Mouse (Mus musculus) limb, embryonic 12.5 days (tissue): ENCODE measurements around the gene Dnm1. TPM values are rescaled to one million over a fixed set of nuclear protein-coding genes. Genes with fewer than 3 reads are reported as not detected.
A peak's percentile ranks its signal among the peaks of the same experiment; 100 is the strongest.
"Not testable (repeated sequence)": the region's sequence is repeated elsewhere in the genome, so short reads cannot be mapped to it uniquely, and the experiment has no call there.

Experiments used
- ATAC-seq: fragments of 200-750 bp; cut with Nextera tagmentation; 2 replicates; pipeline ENCODE4 v1.8.0; 2017; ENCODE audit warnings: low read depth, moderate TSS enrichment; ENCODE audit not compliant: insufficient number of reproducible peaks, insufficient read depth, low FRiP score, low TSS enrichment
- H3K27ac ChIP-seq: fragments of 300-500 bp; sonication (generic); 2 replicates; pipeline ENCODE4 v1.5.1; 2016; ENCODE audit warnings: mild to moderate bottlenecking, moderate library complexity
- H3K27me3 ChIP-seq: fragments of 300-500 bp; sonication (generic); 2 replicates; pipeline ENCODE4 v1.6.1; 2016; ENCODE audit warnings: mild to moderate bottlenecking, moderate library complexity
- H3K36me3 ChIP-seq: fragments of 300-500 bp; sonication (generic); 2 replicates; pipeline ENCODE4 v1.6.1; 2016; ENCODE audit warnings: mild to moderate bottlenecking, moderate library complexity
- H3K4me1 ChIP-seq: fragments of 300-500 bp; sonication (generic); replicated peaks from 2 replicates; pipeline ENCODE4 v1.6.1; 2016
- H3K4me2 ChIP-seq: fragments of 300-500 bp; sonication (generic); 2 replicates; pipeline ENCODE4 v1.6.1; 2016; ENCODE audit warnings: mild to moderate bottlenecking, moderate library complexity
- H3K4me3 ChIP-seq: fragments of 300-500 bp; sonication (generic); replicated peaks from 2 replicates; pipeline ENCODE4 v1.5.1; 2016; ENCODE audit warnings: mild to moderate bottlenecking
- H3K9ac ChIP-seq: fragments of 300-500 bp; sonication (generic); replicated peaks from 2 replicates; pipeline ENCODE4 v1.6.1; 2016; ENCODE audit warnings: mild to moderate bottlenecking, moderate library complexity
- H3K9me3 ChIP-seq: fragments of 300-500 bp; sonication (generic); 2 replicates; pipeline ENCODE4 v1.6.1; 2016; ENCODE audit warnings: mild to moderate bottlenecking, moderate library complexity
- WGBS: fragments of 180-500 bp; shearing (Covaris S2); methylation state at CpG from one replicate; pipeline ENCODE4 v1.1.7; 2016; 5-methylcytosine and 5-hydroxymethylcytosine counted together
- polyA plus RNA-seq: library from polyadenylated mRNA; unstranded; fragments of >200 nt; fragmentation: Nextera tagmentation; extraction: Ambion mirVana; gene quantifications from 2 replicates; pipeline ENCODE4 v1.2.1, GENCODE M21; 2016

The Dnm1 gene
- polyA plus RNA-seq, 1 experiment from 2014 or later: 38.8 TPM

DNA sequence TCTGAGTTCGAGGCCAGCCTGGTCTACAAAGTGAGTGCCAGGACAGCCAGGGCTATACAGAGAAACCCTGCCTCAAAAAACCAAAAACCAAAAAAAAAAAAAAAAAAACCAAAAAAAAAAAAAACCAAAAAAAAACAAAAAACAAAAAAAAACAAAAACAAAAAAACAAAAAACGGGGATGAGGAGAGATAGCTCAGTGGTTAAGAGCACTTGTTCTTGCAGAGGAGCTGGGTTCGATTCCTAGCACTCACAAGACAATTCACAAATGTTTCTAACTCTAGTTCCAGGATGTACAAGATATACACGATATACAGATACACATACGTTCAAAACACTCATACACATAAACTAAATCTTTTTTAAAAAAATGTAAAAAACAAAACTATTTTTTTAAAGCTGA lies 9.1 kb upstream of the Dnm1 start:
- H3K9ac ChIP-seq, H3K27ac ChIP-seq, H3K9me3 ChIP-seq, ATAC-seq: not testable (repeated sequence)
- Histone ChIP-seq H3K4me3 (peak overlapping the region; percentile 59), H3K36me3 (peaks cover 32% of the 10 kb centered on the region), H3K4me1 (peaks cover 25% of the 10 kb centered on the region), H3K4me2 (peak overlapping the region; percentile 81), H3K27me3 (peaks cover 14% of the 10 kb centered on the region)
- 50% methylated on average over 5 of the region's 5 CpGs for WGBS

DNA sequence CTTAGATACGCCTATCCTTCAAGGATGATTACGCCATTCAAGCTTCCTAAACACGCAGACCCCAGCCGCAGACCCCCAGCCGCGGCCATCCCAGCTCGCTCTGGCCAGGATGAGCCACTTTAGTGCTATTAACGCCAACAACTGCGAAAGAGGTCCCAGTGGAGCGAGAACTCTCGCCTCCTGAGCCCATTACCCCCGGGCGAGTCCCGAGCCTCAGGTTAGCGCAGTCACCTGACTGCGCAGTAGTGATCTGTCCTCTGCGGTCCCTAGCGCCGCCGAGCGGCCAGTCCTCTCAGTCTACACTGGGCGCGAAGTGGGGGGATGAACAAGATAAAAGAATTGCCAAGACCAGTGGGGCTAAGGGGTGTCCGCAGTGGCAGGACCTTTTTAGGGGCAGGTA lies 8.3 kb upstream of the Dnm1 start:
- Histone ChIP-seq H3K9me3 (no peaks in the 10 kb centered on the region), H3K27ac (no peak overlapping the region), H3K4me1 (peaks cover 25% of the 10 kb centered on the region), H3K9ac (no peak overlapping the region; the same call in 1 of the 2 replicates), H3K27me3 (peaks cover 14% of the 10 kb centered on the region), H3K4me2 (peak overlapping the region; percentile 72), H3K36me3 (peaks cover 23% of the 10 kb centered on the region), H3K4me3 (peak overlapping the region; percentile 38)
- WGBS: 1% methylated on average over 24 of the region's 24 CpGs
- ATAC-seq: peak; percentile 76

DNA sequence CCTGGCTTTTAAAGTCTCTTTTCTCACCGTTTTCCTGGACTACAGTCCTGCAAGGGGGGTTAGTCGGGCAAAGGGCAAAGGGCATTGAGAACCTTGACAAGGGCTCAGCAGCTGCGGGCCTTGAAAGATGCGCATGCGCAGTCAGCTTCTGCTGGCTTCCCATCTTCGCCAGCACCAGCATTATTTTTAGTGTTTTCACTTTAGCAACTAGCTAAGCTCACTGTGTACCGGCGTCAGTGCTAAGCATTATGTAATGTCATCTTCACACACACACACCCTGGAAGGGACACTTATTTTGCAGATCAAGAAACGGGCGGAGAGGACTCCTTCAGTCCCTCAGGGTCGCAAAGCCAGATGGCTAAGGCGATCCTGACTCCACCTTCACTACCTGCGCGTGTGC lies 7.6 kb upstream of the Dnm1 start:
- 4% methylated on average over 14 of the region's 14 CpGs for WGBS
- peak overlapping the region; percentile 38 for H3K4me3 ChIP-seq
- peak overlapping the region; percentile 72 for H3K4me2 ChIP-seq
- ATAC-seq: no peak
- H3K27ac ChIP-seq: no peak overlapping the region
- peaks cover 14% of the 10 kb centered on the region for H3K27me3 ChIP-seq
- peaks cover 25% of the 10 kb centered on the region for H3K4me1 ChIP-seq
- no peak overlapping the region for H3K9ac ChIP-seq
- H3K9me3 ChIP-seq: no peaks in the 10 kb centered on the region
- peaks cover 16% of the 10 kb centered on the region for H3K36me3 ChIP-seq

DNA sequence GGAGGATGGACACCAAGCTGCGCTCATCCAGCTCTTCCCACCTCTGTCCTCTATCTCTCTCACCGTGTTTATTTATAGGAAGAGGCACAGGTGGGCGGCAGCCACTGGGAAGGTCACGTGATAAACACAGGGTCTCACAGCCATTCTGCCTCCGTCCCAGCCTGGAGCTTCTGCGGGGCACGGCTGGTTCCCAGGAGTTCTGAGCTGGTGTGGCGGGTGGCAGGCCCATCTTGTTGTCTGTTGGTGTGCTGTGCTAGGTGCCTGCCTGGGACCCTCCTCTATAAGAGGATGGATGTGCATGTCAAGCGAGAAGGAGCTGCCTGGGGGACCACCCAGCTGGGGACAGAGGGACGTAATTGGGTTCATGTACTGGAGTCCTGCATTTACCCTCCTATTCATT lies 5.2 kb upstream of the Dnm1 start:
- Histone ChIP-seq H3K36me3 (no peaks in the 10 kb centered on the region), H3K4me3 (no peak overlapping the region), H3K27me3 (peaks cover 14% of the 10 kb centered on the region), H3K4me2 (no peak overlapping the region), H3K9ac (no peak overlapping the region), H3K27ac (no peak overlapping the region), H3K9me3 (no peaks in the 10 kb centered on the region), H3K4me1 (peaks cover 21% of the 10 kb centered on the region)
- no peak for ATAC-seq
- 68% methylated on average over 10 of the region's 10 CpGs for WGBS

DNA sequence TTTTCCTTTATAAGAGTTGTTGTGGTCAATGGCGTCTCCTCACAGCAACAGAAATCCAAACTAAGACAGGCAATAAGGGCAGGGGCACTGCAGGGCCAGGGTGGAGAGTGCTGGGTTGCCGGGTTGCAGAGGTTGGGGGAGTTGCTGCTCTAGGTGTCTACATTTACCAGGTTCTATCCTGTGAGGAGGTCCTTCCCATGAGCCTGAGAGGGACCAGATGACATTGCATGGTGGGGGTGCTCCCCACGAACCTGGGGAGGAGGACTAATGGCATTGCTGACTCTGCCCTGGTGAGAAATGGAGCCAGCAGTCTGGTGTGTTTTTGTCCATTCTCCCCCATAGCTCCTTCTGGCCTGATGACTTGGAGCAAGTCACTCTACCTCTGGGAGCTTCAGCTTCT lies 4.6 kb upstream of the Dnm1 start:
- no peak overlapping the region for H3K4me3 ChIP-seq
- H3K4me1 ChIP-seq: peaks cover 21% of the 10 kb centered on the region
- H3K9me3 ChIP-seq: no peaks in the 10 kb centered on the region
- H3K27ac ChIP-seq: no peak overlapping the region
- no peak for ATAC-seq
- no peak overlapping the region for H3K9ac ChIP-seq
- no peaks in the 10 kb centered on the region for H3K36me3 ChIP-seq
- H3K4me2 ChIP-seq: no peak overlapping the region
- WGBS: 78% methylated on average over 3 of the region's 3 CpGs
- peaks cover 14% of the 10 kb centered on the region for H3K27me3 ChIP-seq

DNA sequence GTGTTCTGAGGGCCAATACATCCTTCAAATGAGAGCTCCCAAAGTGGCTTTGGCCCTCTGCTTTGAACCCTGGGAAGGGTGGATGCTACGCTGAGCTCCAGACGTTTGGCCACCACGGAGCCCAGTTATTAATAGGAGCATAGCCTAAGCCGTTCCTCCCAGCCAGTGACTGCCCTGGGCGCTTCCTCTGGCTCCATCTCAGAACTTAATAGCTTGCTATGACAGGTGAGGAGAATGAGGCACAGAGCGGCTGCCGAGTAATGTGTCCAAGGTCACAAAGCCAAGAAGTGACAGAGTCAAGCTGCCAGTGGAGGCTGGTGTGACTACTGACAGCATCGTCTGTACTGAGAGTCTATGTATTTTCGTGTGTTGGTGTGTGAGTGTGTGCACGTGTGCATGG lies 3.1 kb upstream of the Dnm1 start:
- no peak for ATAC-seq
- Histone ChIP-seq H3K9ac (no peak overlapping the region), H3K36me3 (no peaks in the 10 kb centered on the region), H3K4me1 (peaks cover 24% of the 10 kb centered on the region), H3K27me3 (peaks cover 6% of the 10 kb centered on the region; the same call in 1 of the 2 replicates), H3K27ac (no peak overlapping the region), H3K9me3 (no peaks in the 10 kb centered on the region), H3K4me3 (no peak overlapping the region), H3K4me2 (no peak overlapping the region)
- 63% methylated on average over 10 of the region's 10 CpGs for WGBS

DNA sequence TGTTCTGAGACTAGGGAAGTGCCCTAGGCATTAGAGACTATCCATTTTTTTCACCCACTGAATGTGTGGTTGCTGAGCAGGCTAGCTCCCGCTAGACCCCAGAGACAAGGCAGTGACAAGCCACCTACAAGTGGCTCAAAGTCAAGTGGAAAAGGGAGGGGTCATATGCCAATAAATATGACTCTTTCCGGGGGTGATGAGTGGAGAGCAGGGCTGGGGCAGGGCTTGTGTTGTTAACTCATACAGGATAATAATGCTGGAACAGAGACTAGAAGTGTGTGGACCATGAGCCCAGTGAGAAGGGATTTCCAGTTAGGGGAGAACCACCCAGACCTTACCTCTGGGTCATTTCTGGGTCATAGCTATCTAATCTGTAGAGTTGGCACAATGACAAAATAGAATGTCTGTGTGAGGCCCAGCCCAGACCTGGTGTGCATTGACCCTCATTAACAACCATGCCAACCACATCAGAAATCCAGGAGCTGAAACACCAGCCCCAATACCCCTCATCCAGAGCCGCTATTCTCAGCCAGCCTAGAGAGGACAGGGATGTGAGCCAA lies 1.3 kb upstream of the Dnm1 start:
- 89% methylated on average over 3 of the region's 3 CpGs for WGBS
- no peak overlapping the region for H3K27ac ChIP-seq
- peaks cover 34% of the 10 kb centered on the region for H3K4me1 ChIP-seq
- H3K27me3 ChIP-seq: no peaks in the 10 kb centered on the region
- no peak overlapping the region for H3K9ac ChIP-seq
- H3K4me2 ChIP-seq: no peak overlapping the region
- no peak for ATAC-seq
- peaks cover 13% of the 10 kb centered on the region for H3K36me3 ChIP-seq
- no peaks in the 10 kb centered on the region for H3K9me3 ChIP-seq
- H3K4me3 ChIP-seq: 0 out of 2 replicates have a peak overlapping the region, but pooled peaks have one; percentile 80

DNA sequence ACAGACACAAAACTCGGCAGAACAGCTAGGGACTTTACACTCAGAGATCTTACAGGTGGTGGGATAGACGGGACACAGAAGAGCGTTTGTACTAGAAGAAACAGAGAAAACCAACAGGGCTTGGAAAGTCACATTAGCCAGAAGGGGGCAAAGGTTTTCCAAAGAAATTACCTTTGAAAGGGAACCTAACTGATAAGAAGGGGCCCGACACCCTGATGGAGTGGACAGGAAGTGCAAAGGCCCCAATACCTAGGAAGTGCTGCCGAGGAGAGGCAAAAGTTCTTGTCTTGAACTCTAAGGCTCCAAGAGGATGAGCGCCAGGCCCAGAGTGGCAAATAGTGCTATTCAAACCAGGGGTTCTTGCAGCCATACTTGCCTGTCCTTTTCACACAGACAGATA lies 698 bp upstream of the Dnm1 start:
- H3K4me2 ChIP-seq: peak overlapping the region; percentile 70

DNA sequence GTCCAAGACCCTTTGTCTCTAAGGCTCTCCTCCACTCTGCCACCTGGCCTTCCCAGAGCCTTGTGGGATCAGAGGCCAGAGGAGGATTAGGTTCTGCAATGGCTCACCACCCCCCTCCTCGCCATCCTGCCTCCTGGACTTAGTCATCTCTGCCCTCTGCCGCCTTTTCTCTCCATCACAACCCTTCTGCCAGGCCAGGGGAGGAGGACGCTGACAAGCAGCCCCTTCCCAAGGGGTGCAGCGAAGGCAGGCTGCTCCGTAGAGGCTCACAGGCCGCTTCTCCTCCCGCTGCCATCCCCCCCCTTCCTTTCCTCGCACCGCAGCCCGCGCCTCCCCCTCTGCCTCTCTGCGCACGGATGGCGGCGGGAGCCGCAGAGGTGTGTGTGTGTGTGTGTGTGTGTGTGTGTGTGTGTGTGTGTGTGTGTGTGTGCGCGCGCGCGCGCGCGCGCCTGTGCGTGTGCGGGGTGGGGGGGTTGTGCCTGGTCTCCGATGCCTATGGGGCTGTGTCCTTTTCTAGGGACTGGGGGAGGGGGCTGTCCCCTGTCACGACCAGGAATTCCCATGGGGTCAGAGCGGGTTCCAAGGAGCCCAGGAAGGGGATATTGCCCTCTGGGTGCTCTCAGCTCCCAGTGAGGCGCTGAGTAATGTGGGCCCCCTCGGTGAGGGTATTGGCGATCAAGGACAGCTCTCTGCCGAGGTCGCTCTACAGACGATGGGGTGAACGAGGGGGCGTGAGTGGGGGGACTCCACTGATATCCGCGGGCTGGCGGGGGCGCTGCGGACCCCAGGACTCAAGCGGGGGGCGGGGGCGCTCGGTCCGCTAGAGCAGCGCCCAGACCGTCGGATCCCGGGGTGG lies 759 bp downstream of the Dnm1 start, which contains the start of gene Ciz1:
Gene Ciz1 (plus strand): TSS at position 177 of the 856 bp plus-strand sequence.
- Histone ChIP-seq H3K9me3 (no peaks in the 10 kb centered on the region), H3K9ac (peak within 1 kb of the TSS; percentile 87), H3K27ac (peak within 1 kb of the TSS; percentile 94), H3K4me2 (peak within 1 kb of the TSS; percentile 70), H3K4me3 (peak within 1 kb of the TSS; percentile 80), H3K27me3 (no peaks in the 10 kb centered on the region), H3K4me1 (peaks cover 38% of the 10 kb centered on the region), H3K36me3 (peaks cover 34% of the 10 kb centered on the region)
- WGBS: under 1% methylated on average over 39 of the region's 52 CpGs
- peak; percentile 60 for ATAC-seq

More for the DNA sequence above, 698 bp upstream of the Dnm1 start:
- H3K27me3 ChIP-seq: no peaks in the 10 kb centered on the region
- ATAC-seq: no peak
- H3K27ac ChIP-seq: 0 out of 2 replicates have a peak overlapping the region, but pooled peaks have one; percentile 94
- H3K4me3 ChIP-seq: peak overlapping the region; percentile 80; the same call in 1 of the 2 replicates
- peaks cover 34% of the 10 kb centered on the region for H3K4me1 ChIP-seq
- H3K9me3 ChIP-seq: no peaks in the 10 kb centered on the region
- peaks cover 19% of the 10 kb centered on the region for H3K36me3 ChIP-seq
- 67% methylated on average over 6 of the region's 6 CpGs for WGBS
- peak overlapping the region; percentile 12; the same call in 1 of the 2 replicates for H3K9ac ChIP-seq

DNA sequence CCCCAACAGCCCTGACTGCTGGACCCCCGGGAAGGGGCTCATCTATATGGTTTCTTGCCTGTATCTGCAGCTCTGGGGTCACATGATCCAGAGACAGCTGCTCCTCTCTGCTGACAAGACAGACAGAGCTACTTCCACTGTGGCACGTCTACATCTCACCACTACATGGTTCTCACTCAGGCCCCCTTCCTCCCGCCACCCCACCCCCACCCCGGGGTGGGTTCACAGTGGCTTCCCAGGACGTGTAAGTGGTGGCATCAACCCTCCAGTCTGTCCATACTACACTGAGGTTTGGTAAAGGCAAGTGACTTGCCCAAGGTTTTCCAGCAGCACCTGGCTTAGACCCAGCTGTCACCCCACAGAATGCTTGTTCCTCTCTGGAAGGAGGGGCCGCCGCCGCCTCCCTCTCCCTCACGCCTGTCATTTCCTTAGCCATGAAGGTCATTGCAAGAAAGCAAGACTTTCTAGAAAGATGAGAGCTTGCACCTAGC lies 1.6 kb downstream of the Dnm1 start:
- peaks cover 42% of the 10 kb centered on the region for H3K36me3 ChIP-seq
- WGBS: 53% methylated on average over 9 of the region's 9 CpGs
- no peaks in the 10 kb centered on the region for H3K9me3 ChIP-seq
- peak overlapping the region; percentile 87 for H3K9ac ChIP-seq
- ATAC-seq: no peak
- H3K4me1 ChIP-seq: peaks cover 38% of the 10 kb centered on the region
- H3K27me3 ChIP-seq: no peaks in the 10 kb centered on the region
- H3K27ac ChIP-seq: peak overlapping the region; percentile 94
- H3K4me3 ChIP-seq: peak overlapping the region; percentile 80
- H3K4me2 ChIP-seq: peak overlapping the region; percentile 70

DNA sequence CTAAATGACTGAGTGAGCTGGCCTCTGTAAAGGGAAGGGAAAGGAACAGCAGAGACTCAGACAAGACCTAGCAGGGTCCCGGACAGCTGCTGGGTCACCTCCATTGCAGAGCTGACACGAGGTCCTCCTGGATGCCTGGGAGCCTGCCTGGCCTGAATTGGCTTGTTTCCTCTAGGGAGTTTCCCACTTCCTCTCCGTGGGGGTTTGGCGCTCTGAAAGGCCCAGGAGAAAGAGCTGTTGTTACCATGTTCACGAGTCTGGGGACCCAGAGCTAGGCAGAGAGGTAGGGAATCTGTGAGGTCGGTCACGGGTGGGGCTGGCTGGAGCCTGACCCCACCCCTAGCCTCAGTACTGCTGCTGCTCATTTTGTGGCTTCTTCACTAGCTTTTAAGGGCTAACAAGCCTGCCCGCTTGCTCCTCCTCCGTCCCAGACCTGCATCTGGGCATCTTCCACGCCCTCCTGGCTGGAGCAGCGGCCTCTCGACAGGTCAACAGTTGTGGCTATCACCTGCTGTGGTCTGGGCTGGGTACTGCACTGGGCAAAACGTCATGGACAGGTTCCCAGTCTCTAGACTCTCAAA lies 2.6 kb downstream of the Dnm1 start:
- Histone ChIP-seq H3K4me1 (peaks cover 38% of the 10 kb centered on the region), H3K36me3 (peaks cover 45% of the 10 kb centered on the region), H3K27me3 (no peaks in the 10 kb centered on the region), H3K4me2 (peak overlapping the region; percentile 70), H3K4me3 (no peak overlapping the region), H3K9me3 (no peaks in the 10 kb centered on the region), H3K9ac (no peak overlapping the region; the same call in 1 of the 2 replicates), H3K27ac (0 out of 2 replicates have a peak overlapping the region, but pooled peaks have one; percentile 94)
- ATAC-seq: no peak
- WGBS: 62% methylated on average over 13 of the region's 13 CpGs
